Mouse (Mus musculus): ENCODE measurements around the gene Ankrd2. TPM values are rescaled to one million over a fixed set of nuclear protein-coding genes. Genes with fewer than 3 reads are reported as not detected.
A peak's percentile ranks its signal among the peaks of the same experiment; 100 is the strongest.

Ankrd2 gene
- total RNA-seq (2014; fragmentation: Nextera tagmentation) (not detected in 2 replicates), total RNA-seq (2017) (0.23 TPM in 1 of 2 replicates, not detected in the other), polyA plus RNA-seq (2012) (not detected in 2 replicates)

- Histone ChIP-seq H3K27me3 (ENCODE audit: insufficient read depth, low read length) (peaks cover 45% of the 10 kb centered on the region), H3K9me3 (replicated peaks) (no peaks in the 10 kb centered on the region), H3K36me3 (replicated peaks) (no peaks in the 10 kb centered on the region), H3K4me3 (ENCODE audit: low read depth, low read length) (no peak within 1 kb of the TSS), H3K4me1 (ENCODE audit: insufficient read depth, low read depth, low read length) (peaks cover 13% of the 10 kb centered on the region)
- DNase-seq (ENCODE audit: low spot score) (peak; percentile 44), ATAC-seq (ENCODE audit: extremely low read depth, insufficient number of reproducible peaks, low FRiP score, poor library complexity, severe bottlenecking) (no peak; the same call in 1 of the 2 replicates)
- TF ChIP-seq GATA2 (IDR thresholded peaks at IDR 0.05; ENCODE audit: borderline replicate concordance, low read depth, low read length) (no peak), CTCF (IDR thresholded peaks at IDR 0.05; ENCODE audit: low read depth, low read length) (peak; percentile 67)
Observed at GRCm38 (mm10) chr19:42035456-42036248, at the start of gene Ankrd2. Gene Ankrd2, plus strand, starts transcription at chr19:42036000.

DNA sequence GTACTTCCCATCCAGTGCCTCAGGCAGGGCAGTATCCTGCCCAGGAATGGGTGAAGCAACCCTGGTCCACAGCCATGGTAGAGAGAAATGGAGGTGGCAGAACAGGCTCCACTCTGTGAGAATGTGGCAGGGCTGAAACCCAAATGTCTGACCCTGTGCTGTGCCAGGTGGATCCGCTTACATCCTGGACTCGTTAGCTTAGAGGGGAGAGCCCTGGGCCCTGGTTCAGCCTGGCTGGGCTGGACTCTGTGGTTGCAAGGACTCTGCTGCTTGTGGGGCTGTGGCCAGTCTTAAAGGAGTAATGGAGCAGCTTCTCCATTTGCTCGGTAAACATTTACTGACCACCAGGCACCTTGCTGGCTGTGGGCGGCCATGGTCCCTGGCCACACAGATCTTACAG, 48.6 kb upstream of the Ankrd2 start:
- no peak for TF ChIP-seq CTCF (IDR thresholded peaks at IDR 0.05; ENCODE audit: low read depth, low read length)
- TF ChIP-seq GATA1 (IDR thresholded peaks at IDR 0.05; ENCODE audit: borderline replicate concordance, low read length), result no peak
- no peak for TF ChIP-seq GATA2 (IDR thresholded peaks at IDR 0.05; ENCODE audit: borderline replicate concordance, low read depth, low read length)
- no peak for TF ChIP-seq TAL1 (conservative IDR thresholded peaks at IDR 0.05; ENCODE audit: low read depth, low read length)
- TF ChIP-seq POLR2AphosphoS5 (IDR thresholded peaks at IDR 0.05; ENCODE audit: insufficient replicate concordance, low read depth, low read length), result no peak
- H3K27me3 ChIP-seq (ENCODE audit: insufficient read depth, low read length), result peaks cover 21% of the 10 kb centered on the region
- ATAC-seq (ENCODE audit: extremely low read depth, insufficient number of reproducible peaks, low FRiP score, poor library complexity, severe bottlenecking) (no peak), DNase-seq (ENCODE audit: low spot score) (no peak)
- H3K4me3 ChIP-seq (ENCODE audit: low read depth, low read length), result no peak overlapping the region
- H3K36me3 ChIP-seq (replicated peaks), result no peaks in the 10 kb centered on the region
- H3K9me3 ChIP-seq (replicated peaks), result no peaks in the 10 kb centered on the region
- peaks cover 19% of the 10 kb centered on the region for H3K4me1 ChIP-seq (ENCODE audit: insufficient read depth, low read depth, low read length)

GRCm38 (mm10) chr19:41989810-41990209, 46.0 kb upstream of the Ankrd2 start:
- Histone ChIP-seq H3K27me3 (ENCODE audit: insufficient read depth, low read length) (peaks cover 5% of the 10 kb centered on the region; the same call in 1 of the 2 replicates), H3K4me1 (ENCODE audit: insufficient read depth, low read depth, low read length) (peaks cover 10% of the 10 kb centered on the region), H3K4me3 (ENCODE audit: low read depth, low read length) (no peak overlapping the region), H3K9me3 (replicated peaks) (no peaks in the 10 kb centered on the region), H3K36me3 (replicated peaks) (no peaks in the 10 kb centered on the region)
- DNase-seq (ENCODE audit: low spot score), result no peak
- ATAC-seq (ENCODE audit: extremely low read depth, insufficient number of reproducible peaks, low FRiP score, poor library complexity, severe bottlenecking), result no peak
- TF ChIP-seq TAL1 (conservative IDR thresholded peaks at IDR 0.05; ENCODE audit: low read depth, low read length) (no peak), GATA2 (IDR thresholded peaks at IDR 0.05; ENCODE audit: borderline replicate concordance, low read depth, low read length) (no peak), POLR2AphosphoS5 (IDR thresholded peaks at IDR 0.05; ENCODE audit: insufficient replicate concordance, low read depth, low read length) (no peak), GATA1 (IDR thresholded peaks at IDR 0.05; ENCODE audit: borderline replicate concordance, low read length) (no peak), CTCF (IDR thresholded peaks at IDR 0.05; ENCODE audit: low read depth, low read length) (no peak)

DNA sequence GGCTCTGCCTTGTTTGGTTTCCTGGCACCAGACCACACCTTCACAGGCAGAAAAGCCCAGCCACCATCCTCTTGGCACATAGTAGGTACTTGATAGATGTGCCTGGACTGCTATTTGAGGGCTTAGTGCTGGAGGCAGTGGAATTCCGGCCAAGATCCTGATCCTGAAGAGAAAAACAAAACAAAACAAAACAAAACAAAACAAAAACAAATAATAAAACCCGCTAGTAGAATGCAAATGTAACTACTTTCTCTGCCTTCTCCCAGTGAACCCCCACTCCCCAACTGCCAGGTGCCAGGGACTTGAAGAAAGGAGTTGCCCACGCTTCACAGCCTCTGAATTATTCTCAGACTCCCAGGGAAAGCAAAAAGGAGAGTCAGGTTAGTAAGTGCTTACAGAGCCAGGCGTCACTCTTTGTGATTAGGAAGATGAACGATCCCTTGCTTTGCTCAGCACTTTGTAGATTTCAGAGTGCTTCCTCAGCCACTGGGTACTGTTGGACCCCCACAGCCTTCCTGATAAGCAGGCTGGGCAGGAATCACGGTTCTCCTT, 43.8 kb upstream of the Ankrd2 start:
- Histone ChIP-seq H3K27me3 (ENCODE audit: insufficient read depth, low read length) (peaks cover 7% of the 10 kb centered on the region; the same call in 1 of the 2 replicates), H3K36me3 (replicated peaks) (no peaks in the 10 kb centered on the region), H3K4me3 (ENCODE audit: low read depth, low read length) (no peak overlapping the region), H3K9me3 (replicated peaks) (no peaks in the 10 kb centered on the region), H3K4me1 (ENCODE audit: insufficient read depth, low read depth, low read length) (peaks cover 10% of the 10 kb centered on the region)
- ATAC-seq (ENCODE audit: extremely low read depth, insufficient number of reproducible peaks, low FRiP score, poor library complexity, severe bottlenecking), result no peak
- no peak for DNase-seq (ENCODE audit: low spot score)
- TF ChIP-seq GATA2 (IDR thresholded peaks at IDR 0.05; ENCODE audit: borderline replicate concordance, low read depth, low read length) (no peak), TAL1 (conservative IDR thresholded peaks at IDR 0.05; ENCODE audit: low read depth, low read length) (no peak), CTCF (IDR thresholded peaks at IDR 0.05; ENCODE audit: low read depth, low read length) (no peak), GATA1 (IDR thresholded peaks at IDR 0.05; ENCODE audit: borderline replicate concordance, low read length) (no peak), POLR2AphosphoS5 (IDR thresholded peaks at IDR 0.05; ENCODE audit: insufficient replicate concordance, low read depth, low read length) (no peak)

GRCm38 (mm10) chr19:41992971-41993370, 42.8 kb upstream of the Ankrd2 start:
- H3K4me1 ChIP-seq (ENCODE audit: insufficient read depth, low read depth, low read length), result peaks cover 10% of the 10 kb centered on the region
- peaks cover 5% of the 10 kb centered on the region; the same call in 1 of the 2 replicates for H3K27me3 ChIP-seq (ENCODE audit: insufficient read depth, low read length)
- no peak overlapping the region for H3K4me3 ChIP-seq (ENCODE audit: low read depth, low read length)
- no peaks in the 10 kb centered on the region for H3K36me3 ChIP-seq (replicated peaks)
- H3K9me3 ChIP-seq (replicated peaks), result no peaks in the 10 kb centered on the region
- TF ChIP-seq CTCF (IDR thresholded peaks at IDR 0.05; ENCODE audit: low read depth, low read length), result no peak
- no peak for TF ChIP-seq POLR2AphosphoS5 (IDR thresholded peaks at IDR 0.05; ENCODE audit: insufficient replicate concordance, low read depth, low read length)
- no peak for TF ChIP-seq GATA2 (IDR thresholded peaks at IDR 0.05; ENCODE audit: borderline replicate concordance, low read depth, low read length)
- no peak for TF ChIP-seq GATA1 (IDR thresholded peaks at IDR 0.05; ENCODE audit: borderline replicate concordance, low read length)
- DNase-seq (ENCODE audit: low spot score), result no peak
- no peak for ATAC-seq (ENCODE audit: extremely low read depth, insufficient number of reproducible peaks, low FRiP score, poor library complexity, severe bottlenecking)

DNA sequence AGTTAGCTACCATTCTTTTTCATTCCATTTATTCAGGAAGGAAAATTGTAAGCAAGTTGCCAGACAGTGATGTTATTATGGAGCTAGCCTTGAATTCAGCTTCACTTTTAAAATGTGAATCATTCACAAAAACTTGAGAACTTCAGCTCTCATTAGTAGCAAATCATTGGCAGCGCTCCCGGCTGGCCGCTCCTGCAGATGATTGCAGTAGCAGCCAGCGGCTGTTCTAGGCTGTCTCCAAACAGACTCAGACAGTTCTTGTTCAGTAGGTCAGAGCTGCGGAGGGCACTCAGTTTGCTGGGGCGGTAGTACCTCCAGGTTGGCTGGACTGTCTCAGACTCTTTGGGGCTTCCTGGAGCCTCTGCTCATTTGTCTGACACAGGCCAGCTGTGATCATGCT, 42.3 kb upstream of the Ankrd2 start:
- Histone ChIP-seq H3K4me3 (ENCODE audit: low read depth, low read length) (no peak overlapping the region), H3K36me3 (replicated peaks) (no peaks in the 10 kb centered on the region), H3K27me3 (ENCODE audit: insufficient read depth, low read length) (peaks cover 8% of the 10 kb centered on the region; the same call in 1 of the 2 replicates), H3K4me1 (ENCODE audit: insufficient read depth, low read depth, low read length) (peaks cover 10% of the 10 kb centered on the region), H3K9me3 (replicated peaks) (no peaks in the 10 kb centered on the region)
- no peak for ATAC-seq (ENCODE audit: extremely low read depth, insufficient number of reproducible peaks, low FRiP score, poor library complexity, severe bottlenecking)
- DNase-seq (ENCODE audit: low spot score), result no peak
- TF ChIP-seq TAL1 (conservative IDR thresholded peaks at IDR 0.05; ENCODE audit: low read depth, low read length), result no peak
- no peak for TF ChIP-seq POLR2AphosphoS5 (IDR thresholded peaks at IDR 0.05; ENCODE audit: insufficient replicate concordance, low read depth, low read length)
- no peak for TF ChIP-seq CTCF (IDR thresholded peaks at IDR 0.05; ENCODE audit: low read depth, low read length)
- no peak for TF ChIP-seq GATA1 (IDR thresholded peaks at IDR 0.05; ENCODE audit: borderline replicate concordance, low read length)
- no peak for TF ChIP-seq GATA2 (IDR thresholded peaks at IDR 0.05; ENCODE audit: borderline replicate concordance, low read depth, low read length)
